Mouse (Mus musculus) ES-E14 (cell line): Measurements from ENCODE around the gene Atg5. TPM values are rescaled to one million over a fixed set of nuclear protein-coding genes. Genes with fewer than 3 reads are reported as not detected.

Source experiments
- DNase-seq: peaks from one replicate; pipeline ENCODE4 v3.0.0-alpha.2; 2013; ENCODE audit warnings: low read depth, low spot score
- H3K27ac ChIP-seq: 2 replicates; pipeline ENCODE4 v1.5.1; 2012; ENCODE audit warnings: low read depth, mild to moderate bottlenecking, low read length, moderate library complexity, mixed read lengths; ENCODE audit not compliant: poor library complexity, insufficient read depth, severe bottlenecking
- H3K36me3 ChIP-seq: 2 replicates; pipeline ENCODE4 v1.6.1; 2012; ENCODE audit warnings: mild to moderate bottlenecking, low read length, moderate library complexity, mixed read lengths; ENCODE audit not compliant: control insufficient read depth, poor library complexity, insufficient read depth, severe bottlenecking
- H3K4me1 ChIP-seq, 2 experiments: fragments of 150-350 bp in 1 of 2; sonication (generic) in 1 of 2; 2 replicates each; pipeline ENCODE4 v1.6.1; 2012; ENCODE audit warnings: low read length in 2 of 2, mild to moderate bottlenecking in 1 of 2, mixed read lengths in 1 of 2; ENCODE audit not compliant: control insufficient read depth in 2 of 2, insufficient read depth in 2 of 2, poor library complexity in 1 of 2
- H3K4me3 ChIP-seq, 2 experiments: fragments of 150-350 bp in 1 of 2; sonication (generic) in 1 of 2; 2 replicates each; pipeline ENCODE4 v1.5.1; 2012; ENCODE audit warnings: low read length in 2 of 2, low read depth in 1 of 2, mild to moderate bottlenecking in 1 of 2, mixed read lengths in 1 of 2; ENCODE audit not compliant: insufficient read depth in 1 of 2, poor library complexity in 1 of 2, severe bottlenecking in 1 of 2
- H3K9ac ChIP-seq: 2 replicates; pipeline ENCODE4 v1.6.1; 2012; ENCODE audit warnings: low read depth, mild to moderate bottlenecking, low read length, mixed read lengths; ENCODE audit not compliant: poor library complexity, insufficient read depth, severe bottlenecking
- H3K9me3 ChIP-seq: fragments of 150-350 bp; sonication (generic); 2 replicates; pipeline ENCODE4 v1.6.1; 2012; ENCODE audit warnings: low read depth, mild to moderate bottlenecking, low read length; ENCODE audit not compliant: control insufficient read depth, insufficient read depth
- CHD2 ChIP-seq: IDR thresholded peaks from 2 replicates; pipeline ENCODE4 v1.6.1; 2014; ENCODE audit warnings: mild to moderate bottlenecking, low read depth, low read length, inconsistent platforms
- HCFC1 ChIP-seq: IDR thresholded peaks from 2 replicates; pipeline ENCODE4 v1.6.1; 2012; ENCODE audit warnings: low read length, inconsistent platforms, borderline replicate concordance; ENCODE audit not compliant: insufficient read depth
- MAFK ChIP-seq: IDR thresholded peaks from 2 replicates; pipeline ENCODE4 v1.6.1; 2014; ENCODE audit warnings: mild to moderate bottlenecking, low read depth, low read length, inconsistent platforms; ENCODE audit not compliant: insufficient read depth
- ZC3H11A ChIP-seq: IDR thresholded peaks from 2 replicates; pipeline ENCODE4 v1.6.1; 2012; ENCODE audit warnings: low read depth, mild to moderate bottlenecking, inconsistent platforms, low read length, borderline replicate concordance
- ZNF384 ChIP-seq: IDR thresholded peaks from 2 replicates; pipeline ENCODE4 v1.6.1; 2012; ENCODE audit warnings: low read depth, low read length, inconsistent platforms
- in situ Hi-C, 2 experiments: fragments of 600-800 bp; cut with MboI; formaldehyde crosslinking; loops; one replicate each; pipeline ENCODE4 v1.15.1; 2025; ENCODE audit warnings: low sequenced_read_pairs in 2 of 2, inconsistent platforms in 1 of 2; ENCODE audit not compliant: unreplicated experiment in 2 of 2
- total RNA-seq: library from RNA; depleted of rRNA; stranded (reverse); fragments of 300-350 nt; gene quantifications from 2 replicates; pipeline ENCODE4 v1.2.3, GENCODE M21; 2012

Atg5 gene
- total RNA-seq, 1 experiment: 22.5 TPM

- in situ Hi-C loops: loop anchor here in 1 of 2 experiments (25.0 kb wide), 1 partner anchor 664 kb away; no protein-coding TSS in a partner anchor
- TF ChIP-seq MAFK (no peak), ZNF384 (no peak), HCFC1 (no peak)
- H3K9ac ChIP-seq: no peak overlapping the region
- no peaks in the 10 kb centered on the region; a peak in 2 of 4 replicates for H3K4me1 ChIP-seq
- no peak overlapping the region for H3K27ac ChIP-seq
- H3K9me3 ChIP-seq: no peaks in the 10 kb centered on the region
- peaks cover 8% of the 10 kb centered on the region for H3K36me3 ChIP-seq
- no peak overlapping the region for H3K4me3 ChIP-seq
- no peak for DNase-seq
These were observed 80.6 kb downstream of the Atg5 start for GRCm38 (mm10) chr10:44348474-44349415.

GRCm38 (mm10) chr10:44353467-44353866, 85.3 kb downstream of the Atg5 start:
- no peak for DNase-seq
- Histone ChIP-seq H3K4me3 (no peak overlapping the region), H3K36me3 (peaks cover 4% of the 10 kb centered on the region), H3K9me3 (no peaks in the 10 kb centered on the region), H3K9ac (no peak overlapping the region), H3K4me1 (peaks cover 4 to 7% of the 10 kb centered on the region in 2 experiments; a peak in 3 of 4 replicates), H3K27ac (no peak overlapping the region)
- TF ChIP-seq MAFK (0 out of 2 replicates have a peak, but pooled peaks have one; percentile 26), ZNF384 (no peak)
- in situ Hi-C loops: no loop called here

- in situ Hi-C loops: no loop called here
- Histone ChIP-seq H3K4me3 (no peak overlapping the region), H3K36me3 (peaks cover 4% of the 10 kb centered on the region), H3K9ac (no peak overlapping the region), H3K27ac (no peak overlapping the region), H3K4me1 (peaks cover 8 to 10% of the 10 kb centered on the region in 2 experiments), H3K9me3 (no peaks in the 10 kb centered on the region)
- no peak for DNase-seq
- TF ChIP-seq MAFK (no peak), CHD2 (no peak), ZNF384 (no peak), HCFC1 (no peak), ZC3H11A (no peak)
These were observed 86.2 kb downstream of the Atg5 start for GRCm38 (mm10) chr10:44354393-44354792.

- TF ChIP-seq ZC3H11A (no peak), CHD2 (no peak), MAFK (no peak), HCFC1 (no peak), ZNF384 (no peak)
- in situ Hi-C loops: no loop called here
- H3K36me3 ChIP-seq: peaks cover 4% of the 10 kb centered on the region
- H3K4me1 ChIP-seq: peaks cover 8 to 14% of the 10 kb centered on the region in 2 experiments
- no peak overlapping the region for H3K4me3 ChIP-seq
- H3K9ac ChIP-seq: no peak overlapping the region
- H3K9me3 ChIP-seq: no peaks in the 10 kb centered on the region
- H3K27ac ChIP-seq: no peak overlapping the region
- DNase-seq: no peak
These were observed 87.1 kb downstream of the Atg5 start for GRCm38 (mm10) chr10:44355216-44355615.
